Mouse (Mus musculus) inflammation-experienced regulatory T-cells (primary cell): Measurements from ENCODE around the gene Nop16. TPM values are rescaled to one million over a fixed set of nuclear protein-coding genes. Genes with fewer than 3 reads are reported as not detected.

Experiments used
- polyA plus RNA-seq, 2 experiments: library from polyadenylated mRNA; unstranded; fragments of 100-300 nt; shearing (Covaris generic); gene quantifications; one replicate each; pipeline ENCODE4 v1.2.1; 2017

Gene Nop16
- polyA plus RNA-seq: 10 to 100 TPM; 43.4 to 49.4 TPM

DNA sequence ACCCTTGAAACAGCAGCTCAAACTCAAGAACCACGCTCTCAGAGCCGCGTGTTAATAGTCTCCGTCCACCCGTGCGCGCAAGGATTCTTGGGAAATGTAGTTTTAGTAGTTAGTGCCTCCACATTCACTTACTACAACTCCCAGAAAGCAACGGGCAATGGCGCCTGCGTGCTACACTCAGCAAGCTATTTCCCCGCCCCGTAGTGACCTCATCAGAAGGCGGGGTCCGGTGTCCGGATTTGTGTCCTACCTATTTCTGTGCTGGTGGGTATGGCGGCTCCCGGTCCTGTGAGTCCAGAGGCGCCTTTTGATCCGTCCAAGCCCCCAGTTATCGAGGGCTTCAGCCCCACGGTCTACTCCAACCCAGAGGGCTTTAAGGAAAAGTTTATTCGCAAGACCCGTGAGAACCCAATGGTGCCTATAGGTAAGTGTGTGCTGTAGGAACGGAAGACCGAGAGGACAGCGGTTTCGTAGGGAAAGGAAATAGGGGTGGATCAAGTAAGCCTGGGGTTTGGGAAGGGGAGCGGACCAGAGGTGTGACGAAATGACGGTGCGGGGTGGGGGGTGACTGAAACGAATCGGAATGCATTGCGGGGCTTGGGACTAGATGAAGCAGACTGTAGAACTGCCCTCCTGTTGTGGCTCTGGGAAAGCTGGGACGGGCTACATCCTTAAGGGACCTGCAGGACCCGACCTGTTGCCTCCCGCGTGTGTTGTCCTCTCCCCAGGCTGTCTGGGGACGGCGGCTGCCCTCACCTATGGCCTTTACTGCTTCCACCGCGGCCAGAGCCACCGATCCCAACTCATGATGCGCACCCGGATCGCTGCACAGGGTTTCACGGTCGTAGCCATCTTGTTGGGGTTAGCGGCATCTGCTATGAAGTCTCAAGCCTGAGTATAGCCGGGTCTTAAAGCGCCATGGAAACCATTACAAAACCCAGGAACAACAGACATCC is at the start of gene Nop16, which contains the start of gene Higd2a:
Gene Nop16, minus strand, starts transcription at position 95 of the 956 bp plus-strand sequence.
Gene Higd2a, plus strand, starts transcription at position 212 of the 956 bp plus-strand sequence.

DNA sequence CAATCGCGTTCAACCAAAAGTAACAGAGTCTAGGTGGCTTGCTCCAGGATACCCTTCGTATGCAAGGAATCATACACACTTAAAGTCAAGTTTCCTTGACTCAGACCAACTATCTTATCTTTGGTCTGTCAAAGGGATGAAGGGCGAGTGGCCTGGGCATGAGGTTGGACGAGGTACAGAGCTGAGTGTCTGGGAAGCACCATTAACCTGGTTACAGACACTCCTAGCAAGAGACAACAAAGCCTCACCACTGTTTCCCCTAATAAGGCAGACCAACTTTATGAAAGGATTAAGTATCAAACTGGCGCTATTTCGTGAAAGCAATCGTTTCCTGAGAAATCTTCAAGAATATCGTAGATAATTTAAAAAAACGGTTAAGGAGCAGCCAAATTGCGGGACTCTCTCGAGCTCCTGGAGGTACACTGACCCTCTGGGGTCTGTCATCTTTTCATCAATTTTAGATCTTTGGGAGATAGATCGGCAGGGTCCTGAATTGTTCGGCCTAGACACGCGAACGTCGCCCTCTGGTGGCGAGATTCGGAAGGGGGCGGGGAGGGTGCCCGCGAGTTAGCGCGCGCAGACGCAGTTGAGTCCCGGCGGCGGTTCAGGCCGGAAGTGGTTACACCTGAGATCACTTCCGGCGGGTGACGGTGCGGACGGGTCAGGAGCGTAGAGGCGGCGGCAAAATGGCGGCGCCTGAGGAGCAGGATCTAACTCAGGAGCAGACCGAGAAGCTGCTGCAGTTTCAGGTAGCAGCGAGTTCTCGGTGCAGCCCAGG is 31.5 kb upstream of the Nop16 start, which contains the start of gene Faf2:
Gene Faf2, plus strand, starts transcription at position 630 of the 778 bp plus-strand sequence.

DNA sequence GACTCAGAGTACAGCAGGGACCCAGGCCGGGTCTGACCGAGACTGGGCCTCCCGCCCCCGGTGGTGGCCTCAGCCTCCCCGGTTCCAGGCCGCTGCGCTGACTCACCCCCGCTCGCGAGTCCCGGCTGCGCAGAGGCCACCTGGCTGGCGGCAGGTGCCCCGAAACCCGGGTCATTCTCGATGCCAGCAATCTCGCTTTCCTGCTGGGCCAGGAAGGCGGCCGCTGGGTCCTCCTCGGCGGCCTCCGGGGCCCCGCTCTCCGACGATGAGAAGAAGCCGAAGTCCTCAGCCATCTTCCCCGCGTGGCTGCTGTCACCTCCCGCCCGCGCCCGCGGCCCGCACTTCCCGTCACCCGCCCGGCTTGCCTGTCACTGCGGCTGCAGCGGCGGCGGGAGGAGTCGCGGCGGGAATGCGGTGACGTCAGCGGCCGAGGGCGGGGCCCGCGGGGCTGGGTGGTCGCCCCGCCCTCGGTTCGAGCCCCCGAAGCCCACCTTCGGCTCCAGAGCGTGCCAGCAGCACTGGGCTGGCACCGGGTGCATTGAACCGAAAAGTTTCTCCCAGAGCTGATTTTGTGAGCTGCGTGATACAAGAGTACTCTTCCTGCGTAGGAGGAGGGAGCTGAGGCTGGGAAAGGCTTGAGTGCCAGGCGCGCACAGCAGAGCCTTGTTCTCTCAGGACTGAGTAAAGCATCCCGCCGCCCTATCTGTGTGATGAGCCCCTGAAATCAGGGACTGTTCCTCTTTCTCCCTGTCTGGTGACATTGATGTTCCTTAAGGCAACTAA is 21.3 kb upstream of the Nop16 start, which contains the start of gene Cltb:
Gene Cltb, minus strand, starts transcription at position 373 of the 783 bp plus-strand sequence.

DNA sequence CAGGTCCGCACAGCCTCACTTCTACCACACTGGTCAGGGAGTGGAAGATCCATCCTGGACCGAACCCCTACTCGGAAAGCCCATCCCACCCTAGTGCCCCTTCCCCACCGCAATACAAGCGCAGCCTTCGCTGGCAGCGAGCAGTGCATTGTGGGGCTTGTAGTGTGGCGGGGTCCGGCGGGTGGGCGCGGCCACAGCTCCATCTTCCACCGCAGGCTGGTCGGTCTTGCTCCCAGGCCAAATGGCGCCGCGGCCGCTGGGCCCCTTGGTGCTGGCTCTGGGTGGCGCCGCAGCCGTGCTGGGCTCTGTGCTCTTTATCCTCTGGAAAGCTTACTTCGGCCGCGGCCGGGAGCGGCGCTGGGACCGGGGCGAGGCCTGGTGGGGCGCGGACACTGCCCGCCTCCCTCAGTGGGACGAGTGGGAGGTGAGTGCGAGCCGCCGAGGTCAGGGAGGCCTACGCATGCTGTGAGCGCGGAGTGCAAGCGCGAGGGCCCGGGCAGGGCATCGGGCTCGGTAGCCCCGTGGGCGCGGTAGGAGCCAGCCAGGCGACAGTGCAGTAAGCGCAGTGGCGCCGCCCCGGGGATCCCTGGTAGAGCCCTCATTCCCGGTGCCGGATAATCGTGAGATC is 14.9 kb downstream of the Nop16 start, which contains the start of gene Arl10:
Gene Arl10, plus strand, starts transcription at position 162 of the 628 bp plus-strand sequence.

DNA sequence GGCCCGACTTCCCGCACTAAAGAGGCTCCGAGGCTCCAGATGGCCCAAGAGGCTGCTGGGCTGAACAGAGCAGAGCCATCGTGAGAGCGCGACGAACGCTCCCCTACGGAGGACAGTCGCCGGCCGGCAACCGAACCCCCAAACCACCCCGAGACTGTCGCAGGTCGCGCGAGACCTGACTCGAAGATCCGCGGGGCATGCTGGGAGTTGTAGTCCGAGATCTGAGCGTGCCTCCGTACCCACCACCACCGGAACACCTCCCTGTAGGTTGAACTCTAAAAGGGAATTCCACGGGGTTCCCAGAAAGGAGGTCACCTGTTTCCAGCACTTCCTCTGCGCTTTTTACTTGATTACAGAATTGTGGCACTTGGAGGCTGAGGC is 24.7 kb downstream of the Nop16 start, which contains the start of gene 4833439L19Rik:
Gene 4833439L19Rik, minus strand, starts transcription at position 235 of the 381 bp plus-strand sequence.

Other genes starting within 250 kb of the Nop16 start
- gene Cplx2, start 218.7 kb downstream of the Nop16 start, polyA plus RNA-seq: under 1 TPM in 1 of 2 experiments, not detected in 1; 0.21 TPM
- gene Thoc3, start 121.2 kb downstream of the Nop16 start, polyA plus RNA-seq: 10 to 100 TPM; 43.7 to 56.5 TPM
- gene Simc1, start 86.3 kb downstream of the Nop16 start, polyA plus RNA-seq: 10 to 100 TPM; 16.5 to 28.3 TPM
- 10 to 100 TPM; 71.7 to 86.3 TPM for gene 4833439L19Rik, start 24.7 kb downstream of the Nop16 start, polyA plus RNA-seq
- 1 to 10 TPM; 2.1 to 8.8 TPM for gene Arl10, start 15.1 kb downstream of the Nop16 start, polyA plus RNA-seq
- gene Higd2a, start 117 bp upstream of the Nop16 start, polyA plus RNA-seq: 100 to 1,000 TPM; 168 to 193 TPM
- 10 to 100 TPM; 42.0 to 64.4 TPM for gene Cltb, start 21.3 kb upstream of the Nop16 start, polyA plus RNA-seq
- 10 to 100 TPM; 56.0 to 82.8 TPM for gene Faf2, start 31.7 kb upstream of the Nop16 start, polyA plus RNA-seq
- gene Rnf44, start 103.8 kb upstream of the Nop16 start, polyA plus RNA-seq: 10 to 100 TPM; 68.7 to 75.7 TPM
- gene Cdhr2, start 111.4 kb upstream of the Nop16 start, polyA plus RNA-seq: under 1 TPM in 1 of 2 experiments, not detected in 1; 0.06 TPM
- not detected for gene Gprin1, start 159.8 kb upstream of the Nop16 start, polyA plus RNA-seq
- gene Sncb, start 176.5 kb upstream of the Nop16 start, polyA plus RNA-seq: not detected
- not detected for gene Eif4e1b, start 193.9 kb upstream of the Nop16 start, polyA plus RNA-seq
- 10 to 100 TPM in 1 of 2 experiments, 1 to 10 TPM in 1; 8.9 to 13.2 TPM for gene Tspan17, start 199.3 kb upstream of the Nop16 start, polyA plus RNA-seq